Mouse (Mus musculus) kidney, adult 2 months (tissue): Measurements from ENCODE around the gene Mccc2.

Experiments
- CTCF ChIP-seq: fragments of 200-500 bp; conservative IDR thresholded peaks from 2 replicates; pipeline ENCODE4 v1.5.1; 2011; ENCODE audit warnings: low read depth, mild to moderate bottlenecking, control low read depth, low read length, moderate library complexity, mixed read lengths; ENCODE audit not compliant: insufficient read depth, insufficient read length
- POLR2A ChIP-seq: fragments of 200-500 bp; IDR thresholded peaks from one replicate; pipeline ENCODE4 v1.6.1; 2011; ENCODE audit warnings: low read depth, low read length, control low read depth

DNA sequence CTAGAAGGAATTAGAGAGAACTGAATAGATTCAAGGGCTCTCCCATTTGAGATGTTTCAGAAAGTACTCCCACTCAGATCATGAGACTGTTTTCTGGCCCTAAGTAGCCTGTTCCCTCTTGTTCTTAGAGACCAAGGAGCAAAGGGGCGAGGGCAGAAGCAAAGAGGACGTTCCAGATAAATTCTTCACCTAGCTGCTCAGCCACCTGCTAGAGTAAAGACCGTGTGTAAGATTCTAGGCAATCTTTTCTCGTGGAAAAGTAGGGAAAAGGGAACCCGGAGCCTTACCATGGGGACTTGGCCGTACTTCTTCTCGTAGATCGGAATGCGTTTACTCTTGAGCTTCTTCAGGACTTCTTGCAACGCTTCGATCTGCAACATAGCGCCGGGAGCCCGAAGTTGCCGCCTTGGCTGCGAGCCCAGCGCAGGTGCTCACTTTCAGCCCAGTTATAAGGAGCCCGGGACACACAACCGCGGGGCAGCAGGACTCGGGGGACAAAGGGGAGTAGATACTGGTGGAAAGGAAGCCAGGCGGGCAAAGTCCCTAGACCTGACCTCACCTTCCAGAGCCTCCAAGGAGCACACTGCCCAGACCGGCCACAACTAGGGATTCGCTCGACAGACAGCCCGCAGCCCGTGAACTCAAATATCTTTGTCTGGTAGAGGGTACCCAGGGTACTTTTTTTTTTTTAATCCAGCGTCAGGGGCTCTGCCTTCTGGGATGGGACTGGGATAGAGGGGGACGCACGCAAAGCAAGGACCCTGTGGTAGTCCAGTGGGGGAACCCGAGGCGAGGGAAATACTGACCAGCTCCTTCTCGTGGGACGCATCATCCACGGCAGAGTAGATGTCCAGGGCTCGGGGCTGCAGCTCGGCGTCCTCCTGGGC lies 115.5 kb downstream of the Mccc2 start:
- no peak for TF ChIP-seq CTCF
- TF ChIP-seq POLR2A, result no peak
